Mouse (Mus musculus) intestine, postnatal 0 days (tissue): ENCODE measurements around the gene Sertad2. TPM values are rescaled to one million over a fixed set of nuclear protein-coding genes. Genes with fewer than 3 reads are reported as not detected.
A peak's percentile ranks its signal among the peaks of the same experiment; 100 is the strongest.

Source experiments
- ATAC-seq: fragments of 200-750 bp; cut with Nextera tagmentation; 2 replicates; pipeline ENCODE4 v1.8.0; 2017; ENCODE audit warnings: mild to moderate bottlenecking, moderate TSS enrichment, moderate library complexity
- H3K27ac ChIP-seq: fragments of 300-500 bp; sonication (generic); 2 replicates; pipeline ENCODE4 v1.5.1; 2014; ENCODE audit warnings: mild to moderate bottlenecking, low read depth, low read length, moderate library complexity
- H3K27me3 ChIP-seq: fragments of 300-500 bp; sonication (generic); replicated peaks from 2 replicates; pipeline ENCODE4 v1.6.1; 2014; ENCODE audit warnings: low read length, mixed read lengths; ENCODE audit not compliant: control insufficient read depth, insufficient read depth
- H3K36me3 ChIP-seq: fragments of 300-500 bp; sonication (generic); 2 replicates; pipeline ENCODE4 v1.6.1; 2014; ENCODE audit warnings: mild to moderate bottlenecking, moderate library complexity; ENCODE audit not compliant: control insufficient read depth, insufficient read depth
- H3K4me1 ChIP-seq: fragments of 300-500 bp; sonication (generic); replicated peaks from 2 replicates; pipeline ENCODE4 v1.6.1; 2014; ENCODE audit warnings: antibody characterized with exemption, low read length, mixed read lengths; ENCODE audit not compliant: control insufficient read depth, insufficient read depth
- H3K4me2 ChIP-seq: fragments of 300-500 bp; sonication (generic); replicated peaks from 2 replicates; pipeline ENCODE4 v1.6.1; 2014; ENCODE audit warnings: low read depth, mild to moderate bottlenecking, moderate library complexity
- H3K4me3 ChIP-seq: fragments of 300-500 bp; sonication (generic); 2 replicates; pipeline ENCODE4 v1.5.1; 2014; ENCODE audit warnings: low read depth, low read length
- H3K9ac ChIP-seq: fragments of 300-500 bp; sonication (generic); 2 replicates; pipeline ENCODE4 v1.6.1; 2014; ENCODE audit warnings: mild to moderate bottlenecking, low read depth, low read length
- H3K9me3 ChIP-seq: fragments of 300-500 bp; sonication (generic); 2 replicates; pipeline ENCODE4 v1.6.1; 2016; ENCODE audit warnings: mixed run types; ENCODE audit not compliant: control insufficient read depth
- CTCF ChIP-seq: sonication (generic); IDR thresholded peaks from 2 replicates; pipeline ENCODE4 v1.5.1; 2016; ENCODE audit warnings: low read depth, mild to moderate bottlenecking, control low read depth, antibody characterized with exemption, moderate library complexity
- WGBS: fragments of 180-500 bp; shearing (Covaris S2); extraction: QIAGEN DNeasy Blood & Tissue Kit; methylation state at CpG from one replicate; pipeline ENCODE4 v1.1.7; 2014; 5-methylcytosine and 5-hydroxymethylcytosine counted together
- polyA plus RNA-seq: library from polyadenylated mRNA; unstranded; fragments of >200 nt; fragmentation: Nextera tagmentation; extraction: Ambion mirVana; gene quantifications from 2 replicates; pipeline ENCODE4 v1.2.1, GENCODE M21; 2015

Sertad2 gene
- polyA plus RNA-seq, 1 experiment from 2014 or later, result 38.2 TPM

DNA sequence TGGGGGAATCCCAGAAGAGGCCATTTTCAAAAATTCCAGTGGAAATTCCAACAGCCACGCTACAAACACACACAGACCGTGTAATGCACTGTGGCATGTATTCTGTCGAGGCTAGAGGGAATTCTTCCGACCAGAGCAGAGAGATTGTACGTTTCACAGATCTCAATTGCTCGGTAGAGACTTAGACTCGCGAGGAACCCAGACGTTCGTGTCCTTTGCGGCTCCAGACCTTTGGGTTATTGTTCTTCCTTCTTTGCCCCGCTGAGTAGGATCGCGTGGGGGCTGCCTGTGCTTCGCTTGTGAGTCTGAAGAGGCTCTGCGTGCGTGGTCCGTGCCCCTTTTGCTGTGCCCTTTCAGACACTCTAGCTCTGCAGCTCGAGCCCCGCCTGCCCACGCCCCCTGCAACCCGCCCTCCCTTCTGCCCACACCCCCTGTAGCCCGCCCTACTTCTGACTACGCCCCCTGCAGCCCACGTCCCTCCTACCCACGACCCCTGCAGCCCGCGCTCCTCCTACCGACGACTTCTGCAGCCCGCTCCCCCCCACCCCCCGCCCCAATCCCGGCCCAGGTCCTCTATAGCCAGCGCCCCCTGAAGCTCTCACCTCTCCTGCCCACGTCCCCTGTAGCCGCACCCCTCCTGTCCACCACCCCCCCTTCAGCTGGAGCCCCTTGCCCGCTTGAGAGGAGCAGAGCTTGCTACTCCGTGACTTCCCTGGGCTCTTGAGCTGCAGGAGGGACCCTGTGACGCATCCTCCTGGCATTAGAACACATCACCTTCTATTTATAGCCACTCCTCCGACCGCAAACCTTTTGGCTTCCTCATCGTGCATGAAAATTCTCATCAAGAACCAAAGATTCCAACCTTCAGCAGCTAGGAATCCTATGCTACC is 10.8 kb upstream of the Sertad2 start:
- peak; percentile 71; the same call in 1 of the 2 replicates for ATAC-seq
- no peaks in the 10 kb centered on the region for H3K36me3 ChIP-seq
- TF ChIP-seq CTCF, result peak; percentile 29

DNA sequence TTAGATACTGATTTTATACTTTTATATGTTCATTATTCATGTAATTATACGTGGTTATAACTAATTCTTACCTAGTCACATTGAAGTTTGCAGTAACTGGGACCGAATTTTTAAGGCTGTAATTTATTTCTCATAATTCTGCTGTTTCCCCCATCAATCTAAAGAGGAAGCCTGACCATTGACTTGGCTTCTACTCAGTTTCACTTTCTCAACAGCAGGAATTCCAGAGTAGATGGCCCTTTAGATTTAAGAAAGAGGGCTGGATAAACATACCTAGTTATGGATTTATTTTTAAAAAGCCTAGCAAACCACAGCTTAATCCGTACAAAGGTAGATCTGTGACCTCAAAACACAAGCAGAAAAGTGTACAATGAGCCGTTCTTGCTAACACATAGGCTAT is 9.8 kb upstream of the Sertad2 start:
- ATAC-seq, result no peak
- no peak for TF ChIP-seq CTCF
- no peaks in the 10 kb centered on the region for H3K36me3 ChIP-seq
- peaks cover 7% of the 10 kb centered on the region; the same call in 1 of the 2 replicates for H3K4me1 ChIP-seq
- no peak overlapping the region; the same call in 1 of the 2 replicates for H3K4me2 ChIP-seq
- WGBS, result 74% methylated on average over 4 of the region's 4 CpGs
- no peak overlapping the region for H3K4me3 ChIP-seq
- H3K9ac ChIP-seq, result no peak overlapping the region
- no peak overlapping the region for H3K27ac ChIP-seq
- H3K27me3 ChIP-seq, result no peaks in the 10 kb centered on the region
- H3K9me3 ChIP-seq, result no peaks in the 10 kb centered on the region

More for the DNA sequence above, 10.8 kb upstream of the Sertad2 start:
- Histone ChIP-seq H3K27me3 (no peaks in the 10 kb centered on the region), H3K4me1 (peaks cover 7% of the 10 kb centered on the region; the same call in 1 of the 2 replicates), H3K4me2 (peak overlapping the region; percentile 91), H3K9me3 (no peaks in the 10 kb centered on the region), H3K27ac (peak overlapping the region; percentile 73), H3K4me3 (peak overlapping the region; percentile 52), H3K9ac (peak overlapping the region; percentile 66)
- under 1% methylated on average over 41 of the region's 42 CpGs for WGBS

DNA sequence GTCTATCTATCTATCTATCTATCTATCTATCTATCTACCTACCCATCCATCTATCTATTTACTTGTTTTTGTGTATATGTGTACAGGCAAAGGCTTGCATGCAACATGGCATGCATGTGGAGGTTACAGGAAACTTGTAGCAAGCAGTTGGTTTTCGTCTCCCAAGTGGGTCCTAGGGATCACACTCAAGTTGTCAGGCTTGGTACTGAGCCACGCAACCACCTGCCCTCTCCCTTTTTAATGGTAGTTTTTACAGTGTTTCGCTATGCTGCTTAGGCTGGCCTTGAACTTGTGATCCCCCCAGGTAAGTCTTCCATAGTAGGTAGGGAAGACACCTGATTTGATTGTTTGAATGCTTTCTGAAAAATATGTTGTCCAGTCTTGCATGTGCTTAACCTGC is 5.8 kb upstream of the Sertad2 start:
- Histone ChIP-seq H3K4me3 (no peak overlapping the region), H3K4me1 (0 out of 2 replicates have a peak, but pooled peaks cover 3% of the 10 kb centered on the region), H3K27ac (no peak overlapping the region), H3K27me3 (no peaks in the 10 kb centered on the region), H3K9me3 (no peaks in the 10 kb centered on the region), H3K9ac (no peak overlapping the region), H3K4me2 (no peak overlapping the region), H3K36me3 (no peaks in the 10 kb centered on the region)
- 86% methylated on average over 3 of the region's 3 CpGs for WGBS
- no peak for ATAC-seq
- TF ChIP-seq CTCF, result no peak

DNA sequence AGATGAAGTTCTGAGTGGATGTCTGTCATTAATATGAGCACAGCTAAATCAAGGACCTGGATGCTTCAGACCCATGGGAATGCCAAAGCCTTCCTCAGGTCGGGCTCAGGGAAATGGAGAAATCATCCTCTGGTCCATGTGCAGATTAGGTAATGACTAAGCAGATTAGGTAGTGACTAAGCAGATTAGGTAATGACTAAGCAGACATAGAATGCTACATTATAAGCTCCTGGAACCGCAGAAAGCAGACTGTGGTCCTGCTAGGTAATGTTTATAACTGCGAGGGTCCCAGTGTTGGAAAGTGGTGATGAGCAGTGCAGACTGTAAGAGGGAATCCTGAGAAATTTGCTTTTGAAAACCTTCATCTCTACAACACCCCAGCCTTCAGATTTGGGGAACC is 4.6 kb upstream of the Sertad2 start:
- no peak for TF ChIP-seq CTCF
- WGBS, result 86% methylated on average over 3 of the region's 3 CpGs
- Histone ChIP-seq H3K4me1 (0 out of 2 replicates have a peak, but pooled peaks cover 3% of the 10 kb centered on the region), H3K4me2 (no peak overlapping the region), H3K9ac (no peak overlapping the region), H3K27ac (no peak overlapping the region), H3K36me3 (no peaks in the 10 kb centered on the region), H3K27me3 (no peaks in the 10 kb centered on the region), H3K9me3 (no peaks in the 10 kb centered on the region), H3K4me3 (no peak overlapping the region)
- no peak for ATAC-seq

DNA sequence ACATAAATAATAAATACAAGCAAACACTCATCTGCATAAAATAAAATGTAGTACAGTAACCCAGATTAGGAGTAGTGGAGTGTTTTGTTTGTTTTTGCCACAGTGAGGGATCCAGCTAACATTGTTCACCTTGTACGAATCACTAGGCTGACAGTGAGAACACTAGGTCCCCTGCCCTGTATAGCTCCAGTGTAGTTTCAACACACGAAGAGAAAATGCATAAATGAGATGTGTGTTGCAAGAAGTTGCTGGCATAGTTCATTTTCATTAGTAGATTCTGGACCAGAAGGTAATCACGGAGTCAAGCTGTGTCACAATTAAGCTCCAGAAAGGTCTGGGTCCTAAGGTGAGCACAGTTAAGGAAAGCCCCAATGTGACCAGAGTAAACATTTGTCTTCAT is 1.8 kb upstream of the Sertad2 start:
- Histone ChIP-seq H3K27me3 (no peaks in the 10 kb centered on the region), H3K9ac (no peak overlapping the region), H3K4me3 (no peak overlapping the region), H3K4me2 (no peak overlapping the region), H3K4me1 (0 out of 2 replicates have a peak, but pooled peaks cover 3% of the 10 kb centered on the region), H3K36me3 (no peaks in the 10 kb centered on the region), H3K9me3 (no peaks in the 10 kb centered on the region), H3K27ac (no peak overlapping the region)
- ATAC-seq, result no peak
- no peak for TF ChIP-seq CTCF
- 80% methylated on average over 3 of the region's 3 CpGs for WGBS

DNA sequence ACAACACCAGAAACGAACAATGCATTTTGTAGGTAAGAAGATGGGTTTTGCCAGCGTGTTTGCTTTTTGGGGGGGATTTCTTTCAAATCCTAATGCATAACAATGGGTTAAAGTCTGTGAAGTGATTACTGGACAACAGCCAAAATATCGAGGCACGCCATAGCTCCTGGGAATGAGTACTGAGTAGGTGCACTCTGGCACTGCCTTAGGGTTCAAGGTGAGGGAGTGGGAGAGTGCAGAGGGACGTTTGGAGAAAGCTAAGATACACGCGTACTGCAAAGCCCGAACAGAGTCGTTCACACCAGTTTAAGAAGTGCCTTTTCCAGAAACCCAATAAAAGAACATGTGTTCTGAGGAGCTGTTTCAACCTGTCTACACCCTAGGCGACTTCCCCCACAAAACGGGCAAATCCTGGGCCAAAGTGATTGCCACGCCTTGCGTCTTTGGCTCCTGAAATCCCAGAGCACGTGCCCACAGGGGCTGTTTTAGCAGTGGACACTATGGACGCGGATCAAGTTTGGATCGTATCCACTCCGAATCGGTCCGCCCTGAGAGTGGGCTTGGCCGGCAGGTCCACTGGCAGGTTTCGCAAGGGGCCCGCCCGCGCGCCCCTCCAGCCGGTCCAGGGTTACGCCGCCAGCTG is 937 bp upstream of the Sertad2 start:
- 1% methylated on average over 29 of the region's 29 CpGs for WGBS
- no peak for TF ChIP-seq CTCF

More for the DNA sequence above, 937 bp upstream of the Sertad2 start:
- Histone ChIP-seq H3K27ac (0 out of 2 replicates have a peak overlapping the region, but pooled peaks have one; percentile 46), H3K36me3 (no peaks in the 10 kb centered on the region), H3K4me3 (peak overlapping the region; percentile 78), H3K27me3 (no peaks in the 10 kb centered on the region), H3K4me2 (peak overlapping the region; percentile 96), H3K9ac (peak overlapping the region; percentile 35; the same call in 1 of the 2 replicates), H3K9me3 (no peaks in the 10 kb centered on the region), H3K4me1 (0 out of 2 replicates have a peak, but pooled peaks cover 3% of the 10 kb centered on the region)
- ATAC-seq, result no peak
